Mouse (Mus musculus) myocyte (in vitro differentiated cells): ENCODE measurements around the gene Gabrb1.
"Not testable (repeated sequence)": the region's sequence is repeated elsewhere in the genome, so short reads cannot be mapped to it uniquely, and the experiment has no call there.

Experiments
- CEBPB ChIP-seq: IDR thresholded peaks from 2 replicates; pipeline ENCODE4 v1.6.1; 2011; ENCODE audit warnings: mild to moderate bottlenecking, moderate library complexity; ENCODE audit not compliant: poor library complexity, insufficient read depth, severe bottlenecking
- E2F4 ChIP-seq: IDR thresholded peaks from one replicate; pipeline ENCODE4 v1.6.1; 2011; ENCODE audit warnings: mild to moderate bottlenecking, control low read depth, moderate library complexity; ENCODE audit not compliant: insufficient read depth
- MAX ChIP-seq: IDR thresholded peaks from one replicate; pipeline ENCODE4 v1.6.1; 2011; ENCODE audit warnings: low read depth, mild to moderate bottlenecking, control low read depth
- MYOD1 ChIP-seq, 3 experiments: IDR thresholded peaks; one replicate each; pipeline ENCODE4 v1.6.1; 2011; ENCODE audit warnings: control low read depth in 2 of 3, low read depth in 2 of 3, mild to moderate bottlenecking in 2 of 3, moderate library complexity in 1 of 3; ENCODE audit not compliant: insufficient read length in 2 of 3, control insufficient read depth in 1 of 3
- MYOG ChIP-seq, 3 experiments: IDR thresholded peaks; one replicate each; pipeline ENCODE4 v1.6.1; 2011; ENCODE audit warnings: control low read depth in 2 of 3, low read depth in 2 of 3, mild to moderate bottlenecking in 2 of 3; ENCODE audit not compliant: insufficient read length in 2 of 3, control insufficient read depth in 1 of 3, insufficient read depth in 1 of 3
- POLR2A ChIP-seq: IDR thresholded peaks from one replicate; pipeline ENCODE4 v1.6.1; 2011; ENCODE audit warnings: low read depth, mild to moderate bottlenecking, control low read depth, moderate library complexity; ENCODE audit not compliant: insufficient read length
- POLR2AphosphoS2 ChIP-seq: IDR thresholded peaks from one replicate; pipeline ENCODE4 v1.6.1; 2011; ENCODE audit warnings: low read depth, control low read depth; ENCODE audit not compliant: insufficient read length
- REST ChIP-seq: IDR thresholded peaks from one replicate; pipeline ENCODE4 v1.6.1; 2011; ENCODE audit warnings: mild to moderate bottlenecking, control low read depth, moderate library complexity; ENCODE audit not compliant: insufficient read depth, insufficient read length
- SRF ChIP-seq: IDR thresholded peaks from one replicate; pipeline ENCODE4 v1.6.1; 2011; ENCODE audit warnings: low read depth; ENCODE audit not compliant: control insufficient read depth, insufficient read length
- TCF12 ChIP-seq: IDR thresholded peaks from one replicate; pipeline ENCODE4 v1.6.1; 2011; ENCODE audit warnings: mild to moderate bottlenecking, control low read depth; ENCODE audit not compliant: poor library complexity, insufficient read depth, severe bottlenecking
- TCF3 ChIP-seq: IDR thresholded peaks from one replicate; pipeline ENCODE4 v1.6.1; 2011; ENCODE audit warnings: low read depth, control low read depth; ENCODE audit not compliant: insufficient read length
- USF1 ChIP-seq: IDR thresholded peaks from one replicate; pipeline ENCODE4 v1.6.1; 2011; ENCODE audit warnings: low read depth, mild to moderate bottlenecking, control low read depth, moderate library complexity

DNA sequence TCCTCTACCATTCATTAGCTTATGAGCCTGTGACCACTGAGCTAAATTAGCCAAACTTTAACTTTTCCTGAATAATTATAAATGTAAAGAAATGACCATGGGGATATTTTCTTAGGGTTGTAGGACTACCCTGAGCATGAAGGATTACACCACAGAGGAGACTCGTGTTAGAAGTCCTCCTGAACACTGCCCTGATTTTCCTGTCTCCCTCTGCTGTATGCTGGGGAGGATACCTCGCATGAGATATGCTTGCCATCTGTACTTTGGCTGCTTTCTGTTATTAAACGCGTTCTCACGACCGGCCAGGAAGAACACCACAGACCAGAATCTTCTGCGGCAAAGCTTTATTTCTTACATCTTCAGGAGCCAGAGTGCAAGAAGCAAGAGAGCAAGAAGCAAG, 411.5 kb downstream of the Gabrb1 start:
- not testable (repeated sequence) for TF ChIP-seq SRF; POLR2A; POLR2AphosphoS2; MAX; CEBPB; USF1; MYOD1 (IDR thresholded peaks at IDR 0.05; ENCODE audit: control insufficient read depth in 1 of 3, insufficient read length in 2 of 3, low read depth in 2 of 3); MYOG (IDR thresholded peaks at IDR 0.05; ENCODE audit: control insufficient read depth in 1 of 3, insufficient read depth in 1 of 3, insufficient read length in 2 of 3, low read depth in 2 of 3); TCF12; TCF3; E2F4; REST
